8 mouse cellular contexts compared by ENCODE assay signal in genomic region chr4:155669598-155670075, GRCm38 (mm10). TPM values are rescaled to one million over a fixed set of nuclear protein-coding genes. Genes with fewer than 3 reads are reported as not detected.
DNase-seq lines count a peak whose midpoint lies in the region; ATAC-seq and TF ChIP-seq lines count a peak whose summit lies in the region.

No protein-coding gene starts in this region.

- no peak overlapping the region for H3K27ac ChIP-seq in spleen, adult 2 months (ENCODE audit: insufficient read depth, low read length)
- H3K27ac ChIP-seq in liver, embryonic 11.5 days (ENCODE audit: low read depth, low read length), result no peak overlapping the region
- H3K27ac ChIP-seq in stomach, postnatal 0 days (replicated peaks), result peak overlapping the region; percentile 84

- H3K9ac ChIP-seq in liver, embryonic 11.5 days (ENCODE audit: low read depth, low read length), result 0 out of 2 replicates have a peak overlapping the region, but pooled peaks have one; percentile 38
- H3K9ac ChIP-seq in stomach, postnatal 0 days (ENCODE audit: low read length), result no peak overlapping the region

- peak overlapping the region; percentile 78 for H3K4me3 ChIP-seq in erythroblast, embryonic 14.5 days (replicated peaks)
- H3K4me3 ChIP-seq in spleen, adult 2 months (ENCODE audit: extremely low read depth, insufficient read depth, insufficient read length), result peak overlapping the region; percentile 84
- peak overlapping the region; percentile 89 for H3K4me3 ChIP-seq in liver, embryonic 11.5 days (ENCODE audit: low read depth, low read length)
- peak overlapping the region; percentile 88 for H3K4me3 ChIP-seq in stomach, postnatal 0 days (ENCODE audit: low read depth, low read length)

- no peaks in the 10 kb centered on the region for H3K9me3 ChIP-seq in erythroblast, embryonic 14.5 days (ENCODE audit: control insufficient read depth, low read length)
- no peaks in the 10 kb centered on the region for H3K9me3 ChIP-seq in liver, embryonic 11.5 days (ENCODE audit: control insufficient read depth, low read length)
- H3K9me3 ChIP-seq in stomach, postnatal 0 days (ENCODE audit: control insufficient read depth, low read length), result no peaks in the 10 kb centered on the region

- peak overlapping the region; percentile 72 for H3K4me2 ChIP-seq in liver, embryonic 11.5 days
- H3K4me2 ChIP-seq in stomach, postnatal 0 days (replicated peaks; ENCODE audit: low read depth), result peak overlapping the region; percentile 91

- DNase-seq in spleen, adult 2 months (ENCODE audit: low read depth in 1 of 2, low spot score in 2 of 2), result no peak
- DNase-seq in spleen, postnatal 10 days (ENCODE audit: low spot score in 2 of 2), result no peak
- DNase-seq in liver, embryonic 11.5 days (ENCODE audit: low spot score), result no peak
- DNase-seq in stomach, postnatal 0 days (ENCODE audit: low spot score), result no peak
- no peak for DNase-seq in c-Kit-positive CD71-positive TER-119-positive erythroid progenitor cells, embryonic 14.5 days (ENCODE audit: low spot score)

- H3K36me3 ChIP-seq in erythroblast, embryonic 14.5 days (ENCODE audit: control insufficient read depth), result no peaks in the 10 kb centered on the region
- no peaks in the 10 kb centered on the region for H3K36me3 ChIP-seq in spleen, adult 2 months (ENCODE audit: control insufficient read depth, insufficient read depth, low read length)
- H3K36me3 ChIP-seq in liver, embryonic 11.5 days (ENCODE audit: control insufficient read depth, insufficient read depth, low read length), result no peaks in the 10 kb centered on the region
- H3K36me3 ChIP-seq in stomach, postnatal 0 days (ENCODE audit: control insufficient read depth, insufficient read depth, low read length), result no peaks in the 10 kb centered on the region

- TF ChIP-seq POLR2A in spleen, adult 2 months (IDR thresholded peaks at IDR 0.05; ENCODE audit: low read depth, low read length), result no peak

- H3K4me1 ChIP-seq in erythroblast, embryonic 14.5 days (ENCODE audit: control insufficient read depth), result peaks cover 18% of the 10 kb centered on the region
- H3K4me1 ChIP-seq in spleen, adult 2 months (ENCODE audit: control insufficient read depth, insufficient read depth, insufficient read length), result peaks cover 3% of the 10 kb centered on the region; the same call in 1 of the 2 replicates
- peaks cover 6% of the 10 kb centered on the region for H3K4me1 ChIP-seq in liver, embryonic 11.5 days (replicated peaks; ENCODE audit: control insufficient read depth, insufficient read depth, low read length)
- no peaks in the 10 kb centered on the region for H3K4me1 ChIP-seq in stomach, postnatal 0 days (replicated peaks; ENCODE audit: control insufficient read depth, insufficient read depth)

- no peak for TF ChIP-seq CTCF in spleen, adult 2 months (IDR thresholded peaks at IDR 0.05; ENCODE audit: extremely low read depth, insufficient read depth, insufficient read length, insufficient replicate concordance)
- no peak for TF ChIP-seq CTCF in stomach, postnatal 0 days (IDR thresholded peaks at IDR 0.05; ENCODE audit: low read depth)

- ATAC-seq in erythroblast, adult 5-6 weeks (replicated peaks; ENCODE audit: low FRiP score, poor library complexity, severe bottlenecking), result no peak; the same call in none of the 2 replicates
- ATAC-seq in liver, embryonic 11.5 days (replicated peaks; ENCODE audit: low FRiP score), result peak; percentile 6; the same call in 1 of the 2 replicates
- ATAC-seq in stomach, postnatal 0 days (ENCODE audit: low FRiP score, low TSS enrichment), result peak; percentile 33; the same call in 1 of the 2 replicates
- ATAC-seq in CD4-positive, CD25-positive, alpha-beta regulatory T cell, adult 4 months, result no peak

- no peak for TF ChIP-seq EP300 in stomach, postnatal 0 days (optimal IDR thresholded peaks at IDR 0.05)

- H3K27me3 ChIP-seq in erythroblast, embryonic 14.5 days (ENCODE audit: control insufficient read depth), result no peaks in the 10 kb centered on the region; the same call in 1 of the 2 replicates
- H3K27me3 ChIP-seq in spleen, adult 2 months (ENCODE audit: control insufficient read depth, insufficient read depth, low read length), result no peaks in the 10 kb centered on the region
- no peaks in the 10 kb centered on the region for H3K27me3 ChIP-seq in liver, embryonic 11.5 days (replicated peaks; ENCODE audit: control insufficient read depth, insufficient read depth, low read length)
- no peaks in the 10 kb centered on the region for H3K27me3 ChIP-seq in stomach, postnatal 0 days (ENCODE audit: control insufficient read depth, insufficient read depth, low read length)

- WGBS in spleen, adult 2 months, result 1% methylated on average over 8 of the region's 8 CpGs
- 1% methylated on average over 8 of the region's 8 CpGs for WGBS in liver, embryonic 11.5 days
- 2% methylated on average over 8 of the region's 8 CpGs for WGBS in stomach, postnatal 0 days

RNA-seq across cellular contexts. Expression of gene Mib2, which starts 0.6 kb away (rescaled TPM):
- 0.69 and 0.71 TPM in 2 replicates for polyA plus RNA-seq in erythroblast, embryonic 14.5 days (2012)
- 0.77 and 0.84 TPM in 2 replicates for total RNA-seq in erythroblast, adult 5-6 weeks (2015; ENCODE audit: low replicate concordance)
- 2.1 and 3.2 TPM in 2 replicates for total RNA-seq in erythroblast, adult 5-6 weeks (2017; ENCODE audit: low replicate concordance)
- polyA plus RNA-seq in spleen, adult 2 months (2012; rRNA removed), result 56.8 and 67.4 TPM in 2 replicates
- 10.4 and 12.2 TPM in 2 replicates for polyA plus RNA-seq in liver, embryonic 11.5 days (2014; fragmentation: Nextera tagmentation; extraction: Ambion mirVana)
- polyA plus RNA-seq in stomach, postnatal 0 days (2015; fragmentation: Nextera tagmentation; extraction: Ambion mirVana), result 10.5 and 11.0 TPM in 2 replicates
- polyA plus RNA-seq in CD4-positive, CD25-positive, alpha-beta regulatory T cell, adult 4 months (2017; shearing (Covaris generic)), result 1 to 10 TPM; 4.8 to 5.1 TPM

RNA-seq across cellular contexts. Expression of gene Mmp23, which starts 16.5 kb away (rescaled TPM):
- polyA plus RNA-seq in erythroblast, embryonic 14.5 days (2012), result not detected in 2 replicates
- total RNA-seq in erythroblast, adult 5-6 weeks (2015; ENCODE audit: low replicate concordance), result 1.9 TPM in 1 of 2 replicates, not detected in the other
- total RNA-seq in erythroblast, adult 5-6 weeks (2017; ENCODE audit: low replicate concordance), result not detected in 2 replicates
- polyA plus RNA-seq in spleen, adult 2 months (2012; rRNA removed), result 57.2 and 83.5 TPM in 2 replicates
- 13.6 and 13.7 TPM in 2 replicates for polyA plus RNA-seq in liver, embryonic 11.5 days (2014; fragmentation: Nextera tagmentation; extraction: Ambion mirVana)
- polyA plus RNA-seq in stomach, postnatal 0 days (2015; fragmentation: Nextera tagmentation; extraction: Ambion mirVana), result 87.9 and 89.3 TPM in 2 replicates
- polyA plus RNA-seq in CD4-positive, CD25-positive, alpha-beta regulatory T cell, adult 4 months (2017; shearing (Covaris generic)), result not detected

RNA-seq across cellular contexts. Expression of gene Gm10563, which starts 24.4 kb away (rescaled TPM):
- polyA plus RNA-seq in erythroblast, embryonic 14.5 days (2012), result not detected in 2 replicates
- total RNA-seq in erythroblast, adult 5-6 weeks (2015; ENCODE audit: low replicate concordance), result not detected in 2 replicates
- total RNA-seq in erythroblast, adult 5-6 weeks (2017; ENCODE audit: low replicate concordance), result not detected in 2 replicates
- polyA plus RNA-seq in spleen, adult 2 months (2012; rRNA removed), result not detected in 2 replicates
- polyA plus RNA-seq in liver, embryonic 11.5 days (2014; fragmentation: Nextera tagmentation; extraction: Ambion mirVana), result not detected in 2 replicates
- polyA plus RNA-seq in stomach, postnatal 0 days (2015; fragmentation: Nextera tagmentation; extraction: Ambion mirVana), result not detected in 2 replicates
- not detected for polyA plus RNA-seq in CD4-positive, CD25-positive, alpha-beta regulatory T cell, adult 4 months (2017; shearing (Covaris generic))

RNA-seq across cellular contexts. Expression of gene Fndc10, which starts 24.5 kb away (rescaled TPM):
- 0.02 TPM in 1 of 2 replicates, not detected in the other for polyA plus RNA-seq in erythroblast, embryonic 14.5 days (2012)
- total RNA-seq in erythroblast, adult 5-6 weeks (2015; ENCODE audit: low replicate concordance), result not detected in 2 replicates
- total RNA-seq in erythroblast, adult 5-6 weeks (2017; ENCODE audit: low replicate concordance), result 0.09 TPM in 1 of 2 replicates, not detected in the other
- polyA plus RNA-seq in spleen, adult 2 months (2012; rRNA removed), result 8.8 and 12.7 TPM in 2 replicates
- 0.86 and 1.4 TPM in 2 replicates for polyA plus RNA-seq in liver, embryonic 11.5 days (2014; fragmentation: Nextera tagmentation; extraction: Ambion mirVana)
- 9.6 and 11.0 TPM in 2 replicates for polyA plus RNA-seq in stomach, postnatal 0 days (2015; fragmentation: Nextera tagmentation; extraction: Ambion mirVana)
- polyA plus RNA-seq in CD4-positive, CD25-positive, alpha-beta regulatory T cell, adult 4 months (2017; shearing (Covaris generic)), result 1 to 10 TPM in 1 of 2 experiments, under 1 TPM in 1; 0.59 to 1.4 TPM

RNA-seq across cellular contexts. Expression of gene Ssu72, which starts 35.0 kb away (rescaled TPM):
- polyA plus RNA-seq in erythroblast, embryonic 14.5 days (2012), result 0.83 and 1.1 TPM in 2 replicates
- total RNA-seq in erythroblast, adult 5-6 weeks (2015; ENCODE audit: low replicate concordance), result 35.9 and 37.1 TPM in 2 replicates
- total RNA-seq in erythroblast, adult 5-6 weeks (2017; ENCODE audit: low replicate concordance), result 28.3 and 43.4 TPM in 2 replicates
- polyA plus RNA-seq in spleen, adult 2 months (2012; rRNA removed), result 82.4 and 117 TPM in 2 replicates
- 122 and 125 TPM in 2 replicates for polyA plus RNA-seq in liver, embryonic 11.5 days (2014; fragmentation: Nextera tagmentation; extraction: Ambion mirVana)
- 152 and 153 TPM in 2 replicates for polyA plus RNA-seq in stomach, postnatal 0 days (2015; fragmentation: Nextera tagmentation; extraction: Ambion mirVana)
- 100 to 1,000 TPM; 153 to 164 TPM for polyA plus RNA-seq in CD4-positive, CD25-positive, alpha-beta regulatory T cell, adult 4 months (2017; shearing (Covaris generic))

Comparison
In these comparisons a context has a peak if more than half of its experiments do, and no peak if none do; other contexts are left out.
1. ATAC-seq: peak in liver, embryonic 11.5 days (single experiment) and stomach, postnatal 0 days (single experiment); none in erythroblast, adult 5-6 weeks (single experiment) and CD4-positive, CD25-positive, alpha-beta regulatory T cell, adult 4 months (single experiment).
2. RNA of gene Mmp23, which starts 16.5 kb away (polyA plus RNA-seq): 87.9 to 89.3 TPM in stomach, postnatal 0 days, 57.2 to 83.5 TPM in spleen, adult 2 months and 13.6 to 13.7 TPM in liver, embryonic 11.5 days; not detected in erythroblast, embryonic 14.5 days and not detected in CD4-positive, CD25-positive, alpha-beta regulatory T cell, adult 4 months; every median in the first group is over 10 times any median in the second.
3. Peak in every context shown above with its lines, with median percentiles within 50 percentile points of each other: H3K4me3 ChIP-seq.